Mouse (Mus musculus): ENCODE results near the gene Apoa2. TPM values are rescaled to one million over a fixed set of nuclear protein-coding genes. Genes with fewer than 3 reads are reported as not detected.
"Not testable (repeated sequence)": the region's sequence is repeated elsewhere in the genome, so short reads cannot be mapped to it uniquely, and the experiment has no call there.

The Apoa2 gene
- polyA plus RNA-seq, 1 experiment from 2014 or later: 2.6 TPM

- 29% methylated on average over 3 of the region's 3 CpGs for WGBS
- no peak for ATAC-seq (ENCODE audit: low FRiP score)
- peaks cover 21% of the 10 kb centered on the region for H3K36me3 ChIP-seq (replicated peaks)
- H3K9me3 ChIP-seq: no peaks in the 10 kb centered on the region
- H3K4me2 ChIP-seq: no peak overlapping the region
- H3K27me3 ChIP-seq: no peaks in the 10 kb centered on the region
- no peak overlapping the region for H3K9ac ChIP-seq
- no peak overlapping the region for H3K27ac ChIP-seq
- H3K4me1 ChIP-seq: peaks cover 6% of the 10 kb centered on the region; the same call in 1 of the 2 replicates
- H3K4me3 ChIP-seq (replicated peaks): no peak overlapping the region
Observed at GRCm38 (mm10) chr1:171230215-171230614, 5.4 kb downstream of the Apoa2 start.

GRCm38 (mm10) chr1:171231844-171232243 lies 7.0 kb downstream of the Apoa2 start:
- H3K27me3 ChIP-seq: no peaks in the 10 kb centered on the region
- peaks cover 36% of the 10 kb centered on the region for H3K36me3 ChIP-seq (replicated peaks)
- H3K4me1 ChIP-seq: peaks cover 6% of the 10 kb centered on the region; the same call in 1 of the 2 replicates
- H3K4me3 ChIP-seq (replicated peaks): no peak overlapping the region
- no peak overlapping the region for H3K9ac ChIP-seq
- WGBS: 72% methylated on average over 4 of the region's 4 CpGs
- ATAC-seq (ENCODE audit: low FRiP score): no peak
- no peaks in the 10 kb centered on the region for H3K9me3 ChIP-seq
- H3K27ac ChIP-seq: no peak overlapping the region
- H3K4me2 ChIP-seq: no peak overlapping the region

GRCm38 (mm10) chr1:171232348-171232747 lies 7.5 kb downstream of the Apoa2 start:
- Histone ChIP-seq H3K4me2 (no peak overlapping the region), H3K27me3 (no peaks in the 10 kb centered on the region), H3K4me3 (replicated peaks) (no peak overlapping the region), H3K36me3 (replicated peaks) (peaks cover 41% of the 10 kb centered on the region), H3K4me1 (peaks cover 6% of the 10 kb centered on the region; the same call in 1 of the 2 replicates), H3K9me3 (no peaks in the 10 kb centered on the region), H3K9ac (no peak overlapping the region), H3K27ac (no peak overlapping the region)
- no peak for ATAC-seq (ENCODE audit: low FRiP score)
- 84% methylated on average over 5 of the region's 5 CpGs for WGBS

GRCm38 (mm10) chr1:171232800-171233730 lies 8.2 kb downstream of the Apoa2 start:
- Histone ChIP-seq H3K27ac (no peak overlapping the region), H3K4me3 (replicated peaks) (no peak overlapping the region), H3K9ac (no peak overlapping the region), H3K4me1 (peaks cover 6% of the 10 kb centered on the region; the same call in 1 of the 2 replicates), H3K36me3 (replicated peaks) (peaks cover 48% of the 10 kb centered on the region), H3K9me3 (no peaks in the 10 kb centered on the region), H3K4me2 (no peak overlapping the region), H3K27me3 (no peaks in the 10 kb centered on the region)
- no peak for ATAC-seq (ENCODE audit: low FRiP score)
- WGBS: 92% methylated on average over 12 of the region's 12 CpGs

- Histone ChIP-seq H3K27me3 (no peaks in the 10 kb centered on the region), H3K4me3 (replicated peaks) (no peak within 1 kb of the TSS), H3K36me3 (replicated peaks) (peaks cover 59% of the 10 kb centered on the region), H3K4me2 (no peak within 1 kb of the TSS), H3K9ac (no peak within 1 kb of the TSS), H3K27ac (no peak within 1 kb of the TSS), H3K4me1 (peaks cover 6% of the 10 kb centered on the region; the same call in 1 of the 2 replicates), H3K9me3 (no peaks in the 10 kb centered on the region)
- no peak for ATAC-seq (ENCODE audit: low FRiP score)
- 93% methylated on average over 14 of the region's 14 CpGs for WGBS
Observed at GRCm38 (mm10) chr1:171234126-171234525, 9.3 kb downstream of the Apoa2 start, which contains the start of gene Fcer1g. Gene Fcer1g, minus strand, starts transcription at chr1:171234365.

GRCm38 (mm10) chr1:171234538-171234937 lies 9.7 kb downstream of the Apoa2 start:
- no peak for ATAC-seq (ENCODE audit: low FRiP score)
- no peaks in the 10 kb centered on the region for H3K27me3 ChIP-seq
- no peak overlapping the region for H3K4me3 ChIP-seq (replicated peaks)
- H3K9ac ChIP-seq: no peak overlapping the region
- H3K27ac ChIP-seq: no peak overlapping the region
- H3K4me2 ChIP-seq: no peak overlapping the region
- WGBS: 97% methylated on average over 4 of the region's 4 CpGs
- no peaks in the 10 kb centered on the region for H3K9me3 ChIP-seq
- peaks cover 62% of the 10 kb centered on the region for H3K36me3 ChIP-seq (replicated peaks)
- H3K4me1 ChIP-seq: peaks cover 2% of the 10 kb centered on the region; the same call in 1 of the 2 replicates

GRCm38 (mm10) chr1:171235791-171236190 lies 10.9 kb downstream of the Apoa2 start:
- 89% methylated on average over 4 of the region's 4 CpGs for WGBS
- Histone ChIP-seq H3K4me2 (no peak overlapping the region), H3K27ac (no peak overlapping the region), H3K36me3 (replicated peaks) (peaks cover 71% of the 10 kb centered on the region), H3K4me3 (replicated peaks) (no peak overlapping the region), H3K9ac (no peak overlapping the region), H3K9me3 (no peaks in the 10 kb centered on the region), H3K4me1 (no peaks in the 10 kb centered on the region), H3K27me3 (no peaks in the 10 kb centered on the region)
- no peak for ATAC-seq (ENCODE audit: low FRiP score)

GRCm38 (mm10) chr1:171237438-171237837 lies 12.6 kb downstream of the Apoa2 start:
- Histone ChIP-seq H3K4me1 (no peaks in the 10 kb centered on the region), H3K27me3 (no peaks in the 10 kb centered on the region), H3K9ac (no peak overlapping the region), H3K4me2 (no peak overlapping the region), H3K36me3 (replicated peaks) (peaks cover 85% of the 10 kb centered on the region), H3K4me3 (replicated peaks) (no peak overlapping the region), H3K9me3 (no peaks in the 10 kb centered on the region), H3K27ac (no peak overlapping the region)
- no peak for ATAC-seq (ENCODE audit: low FRiP score)
- 84% methylated on average over 6 of the region's 6 CpGs for WGBS

GRCm38 (mm10) chr1:171238463-171238862 lies 13.6 kb downstream of the Apoa2 start:
- H3K36me3 ChIP-seq (replicated peaks): peaks cover 91% of the 10 kb centered on the region
- no peaks in the 10 kb centered on the region for H3K27me3 ChIP-seq
- H3K27ac ChIP-seq: no peak overlapping the region
- no peak for ATAC-seq (ENCODE audit: low FRiP score)
- H3K4me3 ChIP-seq (replicated peaks): no peak overlapping the region
- no peaks in the 10 kb centered on the region for H3K4me1 ChIP-seq
- H3K9me3 ChIP-seq: no peaks in the 10 kb centered on the region
- H3K9ac ChIP-seq: no peak overlapping the region
- WGBS: 75% methylated on average over 14 of the region's 14 CpGs
- H3K4me2 ChIP-seq: no peak overlapping the region

GRCm38 (mm10) chr1:171239992-171240744 lies 15.3 kb downstream of the Apoa2 start:
- H3K4me1 ChIP-seq: no peaks in the 10 kb centered on the region
- no peak for ATAC-seq (ENCODE audit: low FRiP score)
- no peaks in the 10 kb centered on the region for H3K9me3 ChIP-seq
- no peak overlapping the region for H3K4me3 ChIP-seq (replicated peaks)
- H3K27ac ChIP-seq: no peak overlapping the region
- 84% methylated on average over 15 of the region's 15 CpGs for WGBS
- H3K4me2 ChIP-seq: no peak overlapping the region
- H3K9ac ChIP-seq: no peak overlapping the region
- H3K27me3 ChIP-seq: no peaks in the 10 kb centered on the region
- H3K36me3 ChIP-seq (replicated peaks): peaks cover 86% of the 10 kb centered on the region

GRCm38 (mm10) chr1:171240911-171241310 lies 16.1 kb downstream of the Apoa2 start:
- Histone ChIP-seq H3K4me3 (replicated peaks) (no peak overlapping the region), H3K27ac (no peak overlapping the region), H3K27me3 (no peaks in the 10 kb centered on the region), H3K36me3 (replicated peaks) (peaks cover 84% of the 10 kb centered on the region), H3K9me3 (no peaks in the 10 kb centered on the region), H3K9ac (no peak overlapping the region), H3K4me2 (no peak overlapping the region), H3K4me1 (peaks cover 6% of the 10 kb centered on the region)
- no peak for ATAC-seq (ENCODE audit: low FRiP score)
- 91% methylated on average over 10 of the region's 10 CpGs for WGBS

- ATAC-seq (ENCODE audit: low FRiP score); H3K9me3 ChIP-seq; H3K9ac ChIP-seq; H3K4me3 ChIP-seq (replicated peaks); H3K4me2 ChIP-seq; H3K27ac ChIP-seq; H3K27me3 ChIP-seq: not testable (repeated sequence)
- Histone ChIP-seq H3K4me1 (peaks cover 12% of the 10 kb centered on the region), H3K36me3 (replicated peaks) (peaks cover 74% of the 10 kb centered on the region)
- WGBS: 82% methylated on average over 12 of the region's 12 CpGs
Observed at GRCm38 (mm10) chr1:171241952-171242351, 17.1 kb downstream of the Apoa2 start.
